18 mouse cellular contexts compared by ENCODE assay signal in the genomic region with DNA sequence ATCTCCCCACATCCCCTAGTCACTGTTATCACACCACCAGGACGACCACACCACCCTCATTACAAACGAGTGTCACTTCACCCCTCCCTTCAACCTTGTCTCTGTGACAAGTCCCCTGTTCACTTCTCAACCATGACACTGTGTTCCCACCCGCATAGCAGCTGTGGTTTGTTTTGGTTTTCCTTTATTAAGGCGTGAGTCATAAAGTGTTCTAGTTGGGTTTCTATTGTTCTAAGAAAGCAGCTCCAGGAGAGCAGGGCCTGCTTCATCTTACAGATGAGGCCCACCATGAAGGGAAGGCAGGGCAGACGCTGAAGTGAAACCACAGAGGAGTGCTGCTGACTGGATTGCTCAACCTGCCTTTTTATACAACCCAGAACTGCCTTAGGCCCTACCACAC.
DNase-seq lines count a peak whose midpoint lies in the region; ATAC-seq lines count a peak whose summit lies in the region.
"Had no signal": no experiment of that assay in that cellular context is flagged by ENCODE, and none has a peak within 500 bp of the region (broad histone marks: within the 10 kb centered on the region; RNA-seq: fewer than 3 reads in every experiment).

No protein-coding gene starts in this region.

- DNase-seq in thymus, postnatal 25 days: peak; percentile 19
- no peak for DNase-seq in thymus, postnatal 4 days
- no peak for DNase-seq in gastrocnemius, adult 8-10 months (ENCODE audit: low spot score in 2 of 2)
- no peak for DNase-seq in adrenal gland, postnatal 25 days
- no peak for DNase-seq in embryo, embryonic 10.5 days (ENCODE audit: low spot score)
- DNase-seq: adrenal gland, postnatal 36 days; cerebellum, adult 9-11 months; heart, postnatal 36 days; kidney, postnatal 14 days; right cerebral cortex, postnatal 14 days had no signal

- H3K9ac ChIP-seq in hindbrain, embryonic 13.5 days: no peak overlapping the region
- no peak overlapping the region for H3K9ac ChIP-seq in hindbrain, embryonic 16.5 days (ENCODE audit: low read depth, low read length)
- H3K9ac ChIP-seq: forebrain, embryonic 12.5 days; heart, embryonic 12.5 days; limb, embryonic 13.5 days; liver, embryonic 14.5 days had no signal

- no peaks in the 10 kb centered on the region for H3K27me3 ChIP-seq in hindbrain, embryonic 13.5 days
- no peaks in the 10 kb centered on the region for H3K27me3 ChIP-seq in hindbrain, embryonic 16.5 days (replicated peaks; ENCODE audit: control insufficient read depth, insufficient read depth, low read length)
- H3K27me3 ChIP-seq: forebrain, embryonic 12.5 days; heart, embryonic 12.5 days; limb, embryonic 13.5 days had no signal

- 55% methylated on average over 5 of the region's 5 CpGs for WGBS in hindbrain, embryonic 13.5 days
- WGBS in hindbrain, embryonic 16.5 days: 61% methylated on average over 5 of the region's 5 CpGs

- no peak overlapping the region for H3K4me2 ChIP-seq in hindbrain, embryonic 13.5 days
- no peak overlapping the region for H3K4me2 ChIP-seq in hindbrain, embryonic 16.5 days (ENCODE audit: low read length)
- H3K4me2 ChIP-seq: forebrain, embryonic 12.5 days; heart, embryonic 12.5 days; limb, embryonic 13.5 days had no signal

- H3K9me3 ChIP-seq in hindbrain, embryonic 13.5 days: no peaks in the 10 kb centered on the region
- no peaks in the 10 kb centered on the region for H3K9me3 ChIP-seq in hindbrain, embryonic 16.5 days (ENCODE audit: control insufficient read depth, low read length)
- H3K9me3 ChIP-seq: forebrain, embryonic 12.5 days; limb, embryonic 13.5 days had no signal

- peak overlapping the region; percentile 15; the same call in 1 of the 2 replicates for H3K27ac ChIP-seq in hindbrain, embryonic 13.5 days
- H3K27ac ChIP-seq in hindbrain, embryonic 16.5 days (ENCODE audit: low read depth, low read length): no peak overlapping the region
- H3K27ac ChIP-seq: forebrain, embryonic 12.5 days; liver, embryonic 14.5 days had no signal

- ATAC-seq in hindbrain, embryonic 13.5 days (ENCODE audit: low FRiP score): no peak
- no peak for ATAC-seq in hindbrain, embryonic 16.5 days
- ATAC-seq in activated CD4-positive, CD25-positive, alpha-beta regulatory T cell, adult 4 months: peak; percentile 55
- ATAC-seq: intestine, embryonic 16.5 days had no signal

- peaks cover 2% of the 10 kb centered on the region; the same call in 1 of the 2 replicates for H3K36me3 ChIP-seq in hindbrain, embryonic 13.5 days
- no peaks in the 10 kb centered on the region for H3K36me3 ChIP-seq in hindbrain, embryonic 16.5 days (ENCODE audit: control insufficient read depth, insufficient read depth, low read length)
- H3K36me3 ChIP-seq: heart, embryonic 12.5 days; limb, embryonic 13.5 days had no signal

- peaks cover 29% of the 10 kb centered on the region for H3K4me1 ChIP-seq in hindbrain, embryonic 13.5 days (replicated peaks)
- H3K4me1 ChIP-seq in hindbrain, embryonic 16.5 days (ENCODE audit: control insufficient read depth, insufficient read depth, low read depth, low read length): peaks cover 16% of the 10 kb centered on the region
- H3K4me1 ChIP-seq: heart, embryonic 12.5 days had no signal

- no peak overlapping the region for H3K4me3 ChIP-seq in hindbrain, embryonic 13.5 days
- no peak overlapping the region for H3K4me3 ChIP-seq in hindbrain, embryonic 16.5 days (ENCODE audit: low read length)
- H3K4me3 ChIP-seq: forebrain, embryonic 12.5 days; heart, embryonic 12.5 days; limb, embryonic 13.5 days had no signal
